Mouse (Mus musculus): ENCODE data around the gene Cdh4.

- TF ChIP-seq CTCF (IDR thresholded peaks at IDR 0.05; ENCODE audit: borderline replicate concordance, insufficient read depth, low read depth, low read length) (no peak), POLR2A (IDR thresholded peaks at IDR 0.05; ENCODE audit: borderline replicate concordance, insufficient read depth, low read length) (no peak)
These were observed 471.1 kb downstream of the Cdh4 start for GRCm38 (mm10) chr2:179913349-179913748.

All from cerebellum, adult 2 months (tissue).